Mouse (Mus musculus) ES-E14 (cell line): Measurements from ENCODE around the gene Myo10. TPM values are rescaled to one million over a fixed set of nuclear protein-coding genes. Genes with fewer than 3 reads are reported as not detected.

ENCODE experiments used
- DNase-seq: peaks from one replicate; pipeline ENCODE4 v3.0.0-alpha.2; 2013; ENCODE audit warnings: low read depth, low spot score
- H3K27ac ChIP-seq: 2 replicates; pipeline ENCODE4 v1.5.1; 2012; ENCODE audit warnings: low read depth, mild to moderate bottlenecking, low read length, moderate library complexity, mixed read lengths; ENCODE audit not compliant: poor library complexity, insufficient read depth, severe bottlenecking
- H3K36me3 ChIP-seq: 2 replicates; pipeline ENCODE4 v1.6.1; 2012; ENCODE audit warnings: mild to moderate bottlenecking, low read length, moderate library complexity, mixed read lengths; ENCODE audit not compliant: control insufficient read depth, poor library complexity, insufficient read depth, severe bottlenecking
- H3K4me1 ChIP-seq, 2 experiments: fragments of 150-350 bp in 1 of 2; sonication (generic) in 1 of 2; 2 replicates each; pipeline ENCODE4 v1.6.1; 2012; ENCODE audit warnings: low read length in 2 of 2, mild to moderate bottlenecking in 1 of 2, mixed read lengths in 1 of 2; ENCODE audit not compliant: control insufficient read depth in 2 of 2, insufficient read depth in 2 of 2, poor library complexity in 1 of 2
- H3K4me3 ChIP-seq, 2 experiments: fragments of 150-350 bp in 1 of 2; sonication (generic) in 1 of 2; 2 replicates each; pipeline ENCODE4 v1.5.1; 2012; ENCODE audit warnings: low read length in 2 of 2, low read depth in 1 of 2, mild to moderate bottlenecking in 1 of 2, mixed read lengths in 1 of 2; ENCODE audit not compliant: insufficient read depth in 1 of 2, poor library complexity in 1 of 2, severe bottlenecking in 1 of 2
- H3K9ac ChIP-seq: 2 replicates; pipeline ENCODE4 v1.6.1; 2012; ENCODE audit warnings: low read depth, mild to moderate bottlenecking, low read length, mixed read lengths; ENCODE audit not compliant: poor library complexity, insufficient read depth, severe bottlenecking
- H3K9me3 ChIP-seq: fragments of 150-350 bp; sonication (generic); 2 replicates; pipeline ENCODE4 v1.6.1; 2012; ENCODE audit warnings: low read depth, mild to moderate bottlenecking, low read length; ENCODE audit not compliant: control insufficient read depth, insufficient read depth
- CHD2 ChIP-seq: IDR thresholded peaks from 2 replicates; pipeline ENCODE4 v1.6.1; 2014; ENCODE audit warnings: mild to moderate bottlenecking, low read depth, low read length, inconsistent platforms
- HCFC1 ChIP-seq: IDR thresholded peaks from 2 replicates; pipeline ENCODE4 v1.6.1; 2012; ENCODE audit warnings: low read length, inconsistent platforms, borderline replicate concordance; ENCODE audit not compliant: insufficient read depth
- MAFK ChIP-seq: IDR thresholded peaks from 2 replicates; pipeline ENCODE4 v1.6.1; 2014; ENCODE audit warnings: mild to moderate bottlenecking, low read depth, low read length, inconsistent platforms; ENCODE audit not compliant: insufficient read depth
- ZC3H11A ChIP-seq: IDR thresholded peaks from 2 replicates; pipeline ENCODE4 v1.6.1; 2012; ENCODE audit warnings: low read depth, mild to moderate bottlenecking, inconsistent platforms, low read length, borderline replicate concordance
- ZNF384 ChIP-seq: IDR thresholded peaks from 2 replicates; pipeline ENCODE4 v1.6.1; 2012; ENCODE audit warnings: low read depth, low read length, inconsistent platforms
- in situ Hi-C, 2 experiments: fragments of 600-800 bp; cut with MboI; formaldehyde crosslinking; loops; one replicate each; pipeline ENCODE4 v1.15.1; 2025; ENCODE audit warnings: low sequenced_read_pairs in 2 of 2, inconsistent platforms in 1 of 2; ENCODE audit not compliant: unreplicated experiment in 2 of 2
- total RNA-seq: library from RNA; depleted of rRNA; stranded (reverse); fragments of 300-350 nt; gene quantifications from 2 replicates; pipeline ENCODE4 v1.2.3, GENCODE M21; 2012

The Myo10 gene
- total RNA-seq, 1 experiment = 133 TPM

GRCm38 (mm10) chr15:25826531-25826961 is 204.2 kb downstream of the Myo10 start:
- in situ Hi-C loops = no loop called here
- DNase-seq = no peak
- H3K36me3 ChIP-seq = no peaks in the 10 kb centered on the region

GRCm38 (mm10) chr15:25828464-25828863 is 206.1 kb downstream of the Myo10 start:
- in situ Hi-C loops = no loop called here

More at GRCm38 (mm10) chr15:25826531-25826961, 204.2 kb downstream of the Myo10 start:
- Histone ChIP-seq H3K27ac (no peak overlapping the region), H3K4me3 (no peak overlapping the region), H3K9me3 (no peaks in the 10 kb centered on the region), H3K4me1 (peaks cover 0 to 2% of the 10 kb centered on the region in 2 experiments; a peak in 1 of 4 replicates), H3K9ac (no peak overlapping the region)
- TF ChIP-seq CHD2 (no peak), ZC3H11A (no peak), ZNF384 (no peak), HCFC1 (no peak), MAFK (no peak)

GRCm38 (mm10) chr15:25830426-25830825 is 208.1 kb downstream of the Myo10 start:
- Histone ChIP-seq H3K9ac (no peak overlapping the region), H3K4me1 (peaks cover 0 to 4% of the 10 kb centered on the region in 2 experiments; a peak in 1 of 4 replicates), H3K4me3 (no peak overlapping the region), H3K9me3 (no peaks in the 10 kb centered on the region), H3K36me3 (no peaks in the 10 kb centered on the region), H3K27ac (no peak overlapping the region)
- in situ Hi-C loops = no loop called here
- DNase-seq = no peak
- TF ChIP-seq HCFC1 = no peak
- TF ChIP-seq MAFK = no peak
- no peak for TF ChIP-seq CHD2
- TF ChIP-seq ZC3H11A = no peak
- TF ChIP-seq ZNF384 = no peak

More at GRCm38 (mm10) chr15:25828464-25828863, 206.1 kb downstream of the Myo10 start:
- Histone ChIP-seq H3K9me3 (no peaks in the 10 kb centered on the region), H3K27ac (no peak overlapping the region), H3K36me3 (no peaks in the 10 kb centered on the region), H3K9ac (no peak overlapping the region), H3K4me3 (no peak overlapping the region), H3K4me1 (peaks cover 0 to 2% of the 10 kb centered on the region in 2 experiments; a peak in 1 of 4 replicates)
- TF ChIP-seq HCFC1 (no peak), CHD2 (no peak), MAFK (no peak), ZNF384 (no peak), ZC3H11A (no peak)
- no peak for DNase-seq

- TF ChIP-seq ZC3H11A = no peak
- TF ChIP-seq HCFC1 = no peak
- no peak for TF ChIP-seq MAFK
- TF ChIP-seq ZNF384 = no peak
- no peak for TF ChIP-seq CHD2
- peaks cover 0 to 2% of the 10 kb centered on the region in 2 experiments; a peak in 1 of 4 replicates for H3K4me1 ChIP-seq
- no peak overlapping the region for H3K9ac ChIP-seq
- no peak overlapping the region for H3K4me3 ChIP-seq
- H3K36me3 ChIP-seq = no peaks in the 10 kb centered on the region
- no peak for DNase-seq
- in situ Hi-C loops = no loop called here
- H3K9me3 ChIP-seq = no peaks in the 10 kb centered on the region
- no peak overlapping the region for H3K27ac ChIP-seq
Measured at GRCm38 (mm10) chr15:25834282-25834681, 212.0 kb downstream of the Myo10 start.
